Mouse (Mus musculus) kidney, postnatal 0 days (tissue): ENCODE results near the gene Exoc3l. TPM values are rescaled to one million over a fixed set of nuclear protein-coding genes. Genes with fewer than 3 reads are reported as not detected.

Experiments used
- ATAC-seq: fragments of 200-750 bp; cut with Nextera tagmentation; replicated peaks from 2 replicates; pipeline ENCODE4 v1.8.0; 2017; ENCODE audit warnings: low read depth, moderate number of reproducible peaks, moderate TSS enrichment, moderate library complexity; ENCODE audit not compliant: low FRiP score
- DNase-seq: peaks from one replicate; pipeline ENCODE4 v3.0.0-alpha.2; 2016; ENCODE audit warnings: low spot score
- H3K27ac ChIP-seq: fragments of 300-500 bp; sonication (generic); 2 replicates; pipeline ENCODE4 v1.5.1; 2014; ENCODE audit warnings: mild to moderate bottlenecking
- H3K27me3 ChIP-seq: fragments of 300-500 bp; sonication (generic); 2 replicates; pipeline ENCODE4 v1.6.1; 2014; ENCODE audit warnings: low read length, mixed read lengths; ENCODE audit not compliant: insufficient read depth
- H3K36me3 ChIP-seq: fragments of 300-500 bp; sonication (generic); 2 replicates; pipeline ENCODE4 v1.6.1; 2014; ENCODE audit warnings: low read length, mixed read lengths; ENCODE audit not compliant: insufficient read depth
- H3K4me1 ChIP-seq: fragments of 300-500 bp; sonication (generic); replicated peaks from 2 replicates; pipeline ENCODE4 v1.6.1; 2014; ENCODE audit warnings: antibody characterized with exemption, low read length, mixed read lengths; ENCODE audit not compliant: insufficient read depth
- H3K4me2 ChIP-seq: fragments of 300-500 bp; sonication (generic); 2 replicates; pipeline ENCODE4 v1.6.1; 2014; ENCODE audit warnings: mild to moderate bottlenecking, low read length, moderate library complexity, mixed read lengths
- H3K4me3 ChIP-seq: fragments of 300-500 bp; sonication (generic); replicated peaks from 2 replicates; pipeline ENCODE4 v1.5.1; 2014; ENCODE audit warnings: low read depth, low read length
- H3K9ac ChIP-seq: fragments of 300-500 bp; sonication (generic); 2 replicates; pipeline ENCODE4 v1.6.1; 2014; ENCODE audit warnings: low read depth, low read length
- H3K9me3 ChIP-seq: fragments of 300-500 bp; sonication (generic); replicated peaks from 2 replicates; pipeline ENCODE4 v1.6.1; 2016; ENCODE audit warnings: low read length, inconsistent platforms, mixed read lengths
- CTCF ChIP-seq: IDR thresholded peaks from 2 replicates; pipeline ENCODE4 v1.5.1; 2016; ENCODE audit warnings: antibody characterized with exemption, low read depth, mild to moderate bottlenecking, moderate library complexity
- WGBS: fragments of 180-500 bp; shearing (Covaris S2); extraction: QIAGEN DNeasy Blood & Tissue Kit; methylation state at CpG from one replicate; pipeline ENCODE4 v1.1.7; 2014; 5-methylcytosine and 5-hydroxymethylcytosine counted together
- polyA plus RNA-seq: library from polyadenylated mRNA; unstranded; fragments of >200 nt; fragmentation: Nextera tagmentation; extraction: Ambion mirVana; gene quantifications from 2 replicates; pipeline ENCODE4 v1.2.1, GENCODE M21; 2015

The Exoc3l gene
- polyA plus RNA-seq, 1 experiment from 2014 or later = 15.9 TPM

DNA sequence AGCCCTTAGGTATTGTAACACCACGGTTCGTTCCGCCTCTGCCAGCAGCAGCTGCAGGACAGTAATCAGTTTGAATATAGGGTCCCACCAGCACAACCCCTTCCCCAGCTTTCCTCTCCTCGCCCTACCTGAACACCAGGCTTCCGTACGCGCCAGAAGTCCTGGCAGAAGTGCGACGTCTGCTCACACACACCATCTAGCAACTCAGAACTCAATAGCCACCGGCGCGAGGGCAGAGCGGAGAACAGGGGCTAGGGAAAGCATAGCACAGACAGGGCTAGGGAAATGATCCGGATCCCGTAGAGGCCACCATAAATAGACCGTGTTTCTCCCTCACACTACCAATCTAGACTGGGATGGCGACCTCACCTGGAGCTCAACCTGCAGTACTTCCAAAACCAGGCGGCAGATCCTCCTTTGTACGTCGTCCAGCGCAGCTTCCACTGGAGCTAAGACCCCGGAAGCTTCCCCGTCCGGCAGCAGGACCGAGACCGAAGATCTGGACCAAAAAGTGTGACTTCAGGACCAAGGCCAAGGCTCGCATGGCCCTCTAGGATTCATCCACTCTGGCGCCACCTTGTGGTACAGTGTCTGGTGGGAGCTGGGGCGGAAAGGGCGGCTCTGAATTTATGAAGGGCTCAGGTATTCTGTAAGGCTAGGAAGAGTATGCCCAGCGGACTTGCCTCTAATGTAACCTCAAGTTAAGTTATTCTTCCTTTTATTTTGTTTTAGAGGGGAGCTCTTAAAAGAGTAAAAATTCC lies 5.2 kb downstream of the Exoc3l start:
- ATAC-seq (no peak), DNase-seq (peak; percentile 94)
- WGBS = 9% methylated on average over 31 of the region's 31 CpGs
- H3K4me1 ChIP-seq = peaks cover 18% of the 10 kb centered on the region
- H3K36me3 ChIP-seq = no peaks in the 10 kb centered on the region
- H3K4me2 ChIP-seq = peak overlapping the region; percentile 81
- no peaks in the 10 kb centered on the region for H3K9me3 ChIP-seq
- no peak overlapping the region for H3K27ac ChIP-seq
- H3K27me3 ChIP-seq = peaks cover 4% of the 10 kb centered on the region; the same call in 1 of the 2 replicates
- TF ChIP-seq CTCF = peak; percentile 97
- peak overlapping the region; percentile 49; the same call in 1 of the 2 replicates for H3K4me3 ChIP-seq
- H3K9ac ChIP-seq = no peak overlapping the region

GRCm38 (mm10) chr8:105289805-105290460 lies 6.0 kb downstream of the Exoc3l start, which contains the start of gene 4931428F04Rik:
Gene 4931428F04Rik, minus strand, starts transcription at chr8:105289864.
- ATAC-seq = peak; percentile 53
- H3K4me2 ChIP-seq = peak within 1 kb of the TSS; percentile 81
- 4% methylated on average over 43 of the region's 43 CpGs for WGBS
- peaks cover 18% of the 10 kb centered on the region for H3K4me1 ChIP-seq
- DNase-seq = peak; percentile 58
- H3K4me3 ChIP-seq = peak within 1 kb of the TSS; percentile 49
- peak; percentile 69 for TF ChIP-seq CTCF
- no peaks in the 10 kb centered on the region for H3K9me3 ChIP-seq
- peak within 1 kb of the TSS; percentile 46; the same call in 1 of the 2 replicates for H3K9ac ChIP-seq
- peaks cover 4% of the 10 kb centered on the region; the same call in 1 of the 2 replicates for H3K27me3 ChIP-seq
- H3K27ac ChIP-seq = peak within 1 kb of the TSS; percentile 71
- no peaks in the 10 kb centered on the region for H3K36me3 ChIP-seq

GRCm38 (mm10) chr8:105288958-105289732 lies 6.8 kb downstream of the Exoc3l start:
- peak; percentile 98 for DNase-seq
- Histone ChIP-seq H3K27ac (peak overlapping the region; percentile 71), H3K36me3 (no peaks in the 10 kb centered on the region), H3K27me3 (peaks cover 4% of the 10 kb centered on the region; the same call in 1 of the 2 replicates), H3K4me3 (peak overlapping the region; percentile 49), H3K9me3 (no peaks in the 10 kb centered on the region), H3K4me1 (peaks cover 18% of the 10 kb centered on the region), H3K4me2 (peak overlapping the region; percentile 81), H3K9ac (peak overlapping the region; percentile 46; the same call in 1 of the 2 replicates)
- peak; percentile 51 for TF ChIP-seq CTCF
- peak; percentile 90 for ATAC-seq
- WGBS = under 1% methylated on average over 53 of the region's 53 CpGs

DNA sequence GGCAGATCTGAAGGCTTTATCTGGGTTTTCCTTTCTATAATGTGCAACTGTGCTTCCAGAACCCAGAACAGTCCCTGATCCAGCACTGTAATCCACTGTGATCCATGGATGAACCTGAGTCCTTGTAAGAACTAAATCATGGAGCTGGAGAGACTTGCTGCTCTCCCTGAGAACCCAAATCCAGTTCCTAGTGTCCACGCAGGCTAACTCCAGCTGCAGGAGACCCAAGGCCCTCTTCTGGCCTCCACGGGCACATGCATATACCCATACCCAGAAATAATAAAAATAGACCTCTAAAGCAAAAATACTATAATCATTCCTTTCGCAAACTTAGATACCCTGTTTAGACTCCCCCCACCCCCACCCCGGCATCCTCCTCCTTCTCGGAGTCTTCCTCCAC lies 7.7 kb downstream of the Exoc3l start:
- WGBS = 86% methylated on average over 5 of the region's 5 CpGs
- no peaks in the 10 kb centered on the region for H3K9me3 ChIP-seq
- no peak overlapping the region for H3K4me2 ChIP-seq
- H3K4me3 ChIP-seq = no peak overlapping the region
- 0 out of 2 replicates have a peak, but pooled peaks have one; percentile 6 for TF ChIP-seq CTCF
- peaks cover 18% of the 10 kb centered on the region for H3K4me1 ChIP-seq
- H3K9ac ChIP-seq = no peak overlapping the region
- H3K27ac ChIP-seq = no peak overlapping the region
- H3K36me3 ChIP-seq = no peaks in the 10 kb centered on the region
- peaks cover 4% of the 10 kb centered on the region; the same call in 1 of the 2 replicates for H3K27me3 ChIP-seq
- ATAC-seq (no peak), DNase-seq (no peak)

- ATAC-seq (no peak), DNase-seq (no peak)
- H3K4me1 ChIP-seq = peaks cover 18% of the 10 kb centered on the region
- no peak overlapping the region for H3K4me3 ChIP-seq
- H3K9ac ChIP-seq = no peak overlapping the region
- no peaks in the 10 kb centered on the region for H3K9me3 ChIP-seq
- no peak for TF ChIP-seq CTCF
- peaks cover 4% of the 10 kb centered on the region; the same call in 1 of the 2 replicates for H3K27me3 ChIP-seq
- WGBS = 86% methylated on average over 4 of the region's 4 CpGs
- H3K36me3 ChIP-seq = no peaks in the 10 kb centered on the region
- H3K4me2 ChIP-seq = no peak overlapping the region
- H3K27ac ChIP-seq = no peak overlapping the region
Measured at GRCm38 (mm10) chr8:105286907-105287306, 9.0 kb downstream of the Exoc3l start.

DNA sequence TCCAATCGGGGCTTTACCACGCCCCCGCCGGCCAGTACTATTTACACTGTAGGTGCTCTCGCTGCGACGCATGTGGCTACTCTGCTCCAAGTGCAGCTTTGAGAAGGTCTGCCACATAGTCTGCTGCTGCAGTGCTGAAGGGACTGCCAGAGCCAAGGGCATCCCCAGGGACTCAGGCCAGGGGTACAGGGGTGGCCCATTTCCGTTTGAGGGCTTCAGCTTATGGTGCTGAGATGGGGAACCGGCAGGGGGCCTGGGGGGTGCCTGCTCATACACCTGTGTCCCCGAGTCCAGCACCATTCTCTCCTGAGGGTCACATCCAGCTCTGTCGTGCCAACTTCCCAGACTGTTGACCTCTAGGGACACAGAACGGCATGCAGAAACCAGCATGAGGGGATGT lies 10.4 kb downstream of the Exoc3l start:
- no peak overlapping the region for H3K4me2 ChIP-seq
- peaks cover 4% of the 10 kb centered on the region; the same call in 1 of the 2 replicates for H3K27me3 ChIP-seq
- no peaks in the 10 kb centered on the region for H3K9me3 ChIP-seq
- DNase-seq (no peak), ATAC-seq (no peak)
- no peaks in the 10 kb centered on the region; the same call in 1 of the 2 replicates for H3K36me3 ChIP-seq
- no peak overlapping the region for H3K9ac ChIP-seq
- WGBS = 62% methylated on average over 12 of the region's 12 CpGs
- peaks cover 17% of the 10 kb centered on the region for H3K4me1 ChIP-seq
- no peak overlapping the region for H3K4me3 ChIP-seq
- H3K27ac ChIP-seq = no peak overlapping the region
- TF ChIP-seq CTCF = no peak
